Mouse (Mus musculus) embryonic facial prominence, embryonic 13.5 days (tissue): ENCODE measurements around the gene Map4. TPM values are rescaled to one million over a fixed set of nuclear protein-coding genes. Genes with fewer than 3 reads are reported as not detected.

ENCODE experiments used
- ATAC-seq: fragments of 200-750 bp; cut with Nextera tagmentation; 2 replicates; pipeline ENCODE4 v1.8.0; 2017; ENCODE audit warnings: low read depth; ENCODE audit not compliant: insufficient number of reproducible peaks, insufficient read depth, low FRiP score, low TSS enrichment
- H3K27ac ChIP-seq: fragments of 300-500 bp; sonication (generic); 2 replicates; pipeline ENCODE4 v1.5.1; 2015; ENCODE audit warnings: moderate library complexity, mild to moderate bottlenecking, inconsistent platforms
- H3K27me3 ChIP-seq: fragments of 300-500 bp; sonication (generic); 2 replicates; pipeline ENCODE4 v1.6.1; 2015; ENCODE audit warnings: mild to moderate bottlenecking, inconsistent platforms
- H3K36me3 ChIP-seq: fragments of 300-500 bp; sonication (generic); 2 replicates; pipeline ENCODE4 v1.6.1; 2015; ENCODE audit warnings: mild to moderate bottlenecking, inconsistent platforms
- H3K4me1 ChIP-seq: fragments of 300-500 bp; sonication (generic); 2 replicates; pipeline ENCODE4 v1.6.1; 2015; ENCODE audit warnings: inconsistent platforms
- H3K4me2 ChIP-seq: fragments of 300-500 bp; sonication (generic); 2 replicates; pipeline ENCODE4 v1.6.1; 2015; ENCODE audit warnings: moderate library complexity, mild to moderate bottlenecking, inconsistent platforms
- H3K4me3 ChIP-seq: fragments of 300-500 bp; sonication (generic); 2 replicates; pipeline ENCODE4 v1.5.1; 2015; ENCODE audit warnings: mild to moderate bottlenecking, inconsistent platforms
- H3K9ac ChIP-seq: fragments of 300-500 bp; sonication (generic); 2 replicates; pipeline ENCODE4 v1.6.1; 2015; ENCODE audit warnings: mild to moderate bottlenecking, inconsistent platforms
- H3K9me3 ChIP-seq: fragments of 300-500 bp; sonication (generic); 2 replicates; pipeline ENCODE4 v1.6.1; 2016; ENCODE audit warnings: inconsistent platforms
- WGBS: fragments of 180-500 bp; shearing (Covaris S2); methylation state at CpG from one replicate; pipeline ENCODE4 v1.1.7; 2015; ENCODE audit warnings: mixed read lengths; 5-methylcytosine and 5-hydroxymethylcytosine counted together
- polyA plus RNA-seq: library from polyadenylated mRNA; unstranded; fragments of >200 nt; fragmentation: Nextera tagmentation; extraction: Ambion mirVana; gene quantifications from 2 replicates; pipeline ENCODE4 v1.2.1, GENCODE M21; 2015

The Map4 gene
- polyA plus RNA-seq, 1 experiment from 2014 or later: 58.0 TPM

- H3K27ac ChIP-seq: no peak overlapping the region
- H3K9ac ChIP-seq: no peak overlapping the region; the same call in 1 of the 2 replicates
- peaks cover 3% of the 10 kb centered on the region; the same call in 1 of the 2 replicates for H3K36me3 ChIP-seq
- 81% methylated on average over 4 of the region's 4 CpGs for WGBS
- H3K27me3 ChIP-seq: no peaks in the 10 kb centered on the region
- H3K4me2 ChIP-seq: no peak overlapping the region
- H3K4me3 ChIP-seq: no peak overlapping the region
- no peak for ATAC-seq
- no peaks in the 10 kb centered on the region for H3K9me3 ChIP-seq
- H3K4me1 ChIP-seq: peaks cover 28% of the 10 kb centered on the region
Observed at GRCm38 (mm10) chr9:110052951-110053304, 121.7 kb downstream of the Map4 start.

DNA sequence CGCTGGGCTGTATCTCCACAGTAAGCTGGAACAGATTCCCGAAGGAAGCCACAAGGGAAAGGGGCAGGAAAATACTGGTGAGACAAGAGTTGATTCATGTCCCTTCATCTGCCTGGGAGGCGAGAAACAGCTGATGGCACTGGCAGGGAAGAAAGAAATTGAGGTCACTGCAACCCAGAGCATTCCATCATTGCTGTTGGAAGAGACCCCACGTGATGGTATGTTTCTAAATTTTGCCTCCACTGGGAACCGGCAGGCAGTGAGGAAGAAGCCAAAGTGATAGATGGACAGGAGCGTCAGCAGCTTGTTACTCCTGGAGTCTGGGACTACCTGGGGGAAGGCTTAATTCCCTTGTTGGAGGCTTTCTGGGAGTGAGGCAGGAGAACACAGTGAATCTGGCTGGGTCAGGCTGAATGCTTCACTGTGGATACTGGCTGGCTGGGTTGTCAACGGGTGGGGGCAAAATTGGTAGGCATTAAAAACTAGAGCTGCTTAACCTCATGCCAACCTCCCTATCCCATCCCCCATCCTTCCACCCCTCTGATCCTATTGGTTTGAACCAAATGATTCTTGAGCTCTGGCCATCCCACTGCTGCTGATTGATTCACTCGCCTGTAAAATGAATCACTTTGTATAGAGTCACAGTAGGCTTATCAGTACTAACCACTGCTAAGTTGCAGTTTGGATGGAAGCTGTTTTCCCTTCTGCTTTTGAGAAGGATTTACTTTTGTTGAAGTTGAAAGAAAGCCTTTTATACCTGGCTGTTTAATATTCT, 122.2 kb downstream of the Map4 start:
- Histone ChIP-seq H3K4me1 (peaks cover 24% of the 10 kb centered on the region), H3K27me3 (no peaks in the 10 kb centered on the region), H3K36me3 (peaks cover 3% of the 10 kb centered on the region; the same call in 1 of the 2 replicates), H3K27ac (no peak overlapping the region), H3K9ac (no peak overlapping the region; the same call in 1 of the 2 replicates), H3K4me3 (no peak overlapping the region), H3K4me2 (no peak overlapping the region), H3K9me3 (no peaks in the 10 kb centered on the region)
- no peak for ATAC-seq
- WGBS: 49% methylated on average over 8 of the region's 8 CpGs

DNA sequence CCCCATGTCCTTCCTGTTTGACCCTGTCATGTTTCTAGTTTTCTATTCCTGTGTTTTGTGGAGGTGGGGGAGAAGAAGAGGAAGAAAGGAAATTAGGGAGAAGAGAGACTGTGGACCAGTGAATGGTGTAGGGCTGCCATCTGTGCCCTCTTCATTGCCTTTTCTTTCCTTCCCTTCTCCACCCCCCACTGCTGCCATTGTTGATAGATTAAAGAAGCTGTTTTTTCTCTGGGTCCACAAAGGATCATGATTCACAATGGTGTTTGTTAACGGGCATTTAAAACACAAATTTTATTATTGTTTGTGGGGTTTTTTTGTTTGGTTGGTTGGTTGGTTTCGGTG, 122.8 kb downstream of the Map4 start:
- WGBS: 75% methylated on average over 2 of the region's 2 CpGs
- no peak overlapping the region for H3K27ac ChIP-seq
- ATAC-seq: no peak
- H3K4me2 ChIP-seq: no peak overlapping the region
- H3K36me3 ChIP-seq: peaks cover 3% of the 10 kb centered on the region; the same call in 1 of the 2 replicates
- no peak overlapping the region for H3K9ac ChIP-seq
- H3K9me3 ChIP-seq: no peaks in the 10 kb centered on the region
- H3K27me3 ChIP-seq: no peaks in the 10 kb centered on the region
- peaks cover 24% of the 10 kb centered on the region for H3K4me1 ChIP-seq
- H3K4me3 ChIP-seq: no peak overlapping the region

- no peak for ATAC-seq
- 81% methylated on average over 3 of the region's 3 CpGs for WGBS
- H3K4me3 ChIP-seq: no peak overlapping the region
- H3K36me3 ChIP-seq: peaks cover 3% of the 10 kb centered on the region; the same call in 1 of the 2 replicates
- H3K4me2 ChIP-seq: no peak overlapping the region
- no peaks in the 10 kb centered on the region for H3K27me3 ChIP-seq
- H3K4me1 ChIP-seq: peaks cover 24% of the 10 kb centered on the region
- H3K9me3 ChIP-seq: no peaks in the 10 kb centered on the region
- no peak overlapping the region for H3K9ac ChIP-seq
- no peak overlapping the region for H3K27ac ChIP-seq
Observed at GRCm38 (mm10) chr9:110054781-110055180, 123.5 kb downstream of the Map4 start.

GRCm38 (mm10) chr9:110057200-110057599, 125.9 kb downstream of the Map4 start:
- no peak for ATAC-seq

GRCm38 (mm10) chr9:110060761-110061160, 129.5 kb downstream of the Map4 start:
- no peak overlapping the region for H3K4me3 ChIP-seq
- H3K27me3 ChIP-seq: no peaks in the 10 kb centered on the region
- H3K36me3 ChIP-seq: peaks cover 14% of the 10 kb centered on the region
- no peak overlapping the region for H3K9ac ChIP-seq
- ATAC-seq: no peak
- H3K4me1 ChIP-seq: no peaks in the 10 kb centered on the region
- no peak overlapping the region for H3K27ac ChIP-seq
- no peaks in the 10 kb centered on the region for H3K9me3 ChIP-seq
- H3K4me2 ChIP-seq: no peak overlapping the region
- WGBS: 58% methylated on average over 2 of the region's 2 CpGs

More at GRCm38 (mm10) chr9:110057200-110057599, 125.9 kb downstream of the Map4 start:
- no peaks in the 10 kb centered on the region for H3K27me3 ChIP-seq
- H3K27ac ChIP-seq: no peak overlapping the region
- H3K4me1 ChIP-seq: peaks cover 14% of the 10 kb centered on the region
- no peak overlapping the region for H3K9ac ChIP-seq
- no peak overlapping the region for H3K4me3 ChIP-seq
- WGBS: 83% methylated on average over 1 of the region's 1 CpGs
- no peaks in the 10 kb centered on the region for H3K9me3 ChIP-seq
- H3K36me3 ChIP-seq: peaks cover 3% of the 10 kb centered on the region; the same call in 1 of the 2 replicates
- no peak overlapping the region for H3K4me2 ChIP-seq

- Histone ChIP-seq H3K27ac (no peak overlapping the region), H3K36me3 (peaks cover 20% of the 10 kb centered on the region), H3K9me3 (no peaks in the 10 kb centered on the region), H3K27me3 (no peaks in the 10 kb centered on the region), H3K4me1 (no peaks in the 10 kb centered on the region), H3K4me2 (no peak overlapping the region), H3K9ac (no peak overlapping the region), H3K4me3 (no peak overlapping the region)
- 87% methylated on average over 7 of the region's 7 CpGs for WGBS
- ATAC-seq: no peak
Observed at GRCm38 (mm10) chr9:110062405-110062804, 131.1 kb downstream of the Map4 start.

DNA sequence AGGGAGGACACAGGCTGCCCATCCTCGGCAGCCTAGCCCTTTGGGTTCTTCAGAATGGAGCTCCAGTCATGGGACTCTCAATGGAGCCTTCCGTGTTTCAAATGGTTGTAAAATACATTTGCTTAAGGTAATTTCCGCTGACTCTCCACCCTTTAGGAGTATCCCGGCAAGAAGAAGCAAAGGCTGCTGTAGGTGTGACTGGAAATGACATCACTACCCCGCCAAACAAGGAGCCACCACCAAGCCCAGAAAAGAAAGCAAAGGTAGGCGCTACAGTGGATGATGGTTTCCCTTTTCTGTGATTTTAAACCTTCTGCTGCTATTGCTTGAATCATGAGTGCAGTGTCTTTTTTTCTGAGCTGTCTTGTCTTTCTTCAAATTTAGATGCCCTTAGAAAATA, 131.6 kb downstream of the Map4 start:
- Histone ChIP-seq H3K9me3 (no peaks in the 10 kb centered on the region), H3K4me2 (no peak overlapping the region), H3K4me1 (no peaks in the 10 kb centered on the region), H3K4me3 (no peak overlapping the region), H3K27me3 (no peaks in the 10 kb centered on the region), H3K27ac (no peak overlapping the region), H3K36me3 (peaks cover 24% of the 10 kb centered on the region), H3K9ac (no peak overlapping the region)
- WGBS: 89% methylated on average over 6 of the region's 6 CpGs
- ATAC-seq: no peak

DNA sequence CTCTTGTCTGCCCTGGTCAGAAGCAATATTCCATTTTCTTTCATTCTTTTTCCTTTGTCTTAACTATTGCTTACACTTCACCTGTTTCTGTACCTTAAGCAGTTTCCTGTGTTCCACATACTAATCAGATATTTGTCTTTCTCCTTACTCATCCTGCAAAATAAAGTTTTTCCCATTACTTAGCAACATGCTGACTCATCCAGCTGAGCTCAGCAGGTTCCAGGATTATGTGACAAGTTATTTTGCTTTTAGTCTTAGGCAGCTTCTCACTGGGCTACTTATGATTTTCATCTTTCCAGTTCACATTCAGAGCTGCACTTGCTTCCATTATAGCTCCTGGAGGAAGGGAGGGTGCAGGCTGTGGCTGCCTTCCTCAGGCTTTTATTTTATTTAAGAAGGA, 133.4 kb downstream of the Map4 start:
- Histone ChIP-seq H3K9me3 (no peaks in the 10 kb centered on the region), H3K4me1 (no peaks in the 10 kb centered on the region), H3K36me3 (peaks cover 42% of the 10 kb centered on the region), H3K4me3 (no peak overlapping the region), H3K27me3 (no peaks in the 10 kb centered on the region), H3K9ac (no peak overlapping the region), H3K27ac (no peak overlapping the region), H3K4me2 (no peak overlapping the region)
- no peak for ATAC-seq

DNA sequence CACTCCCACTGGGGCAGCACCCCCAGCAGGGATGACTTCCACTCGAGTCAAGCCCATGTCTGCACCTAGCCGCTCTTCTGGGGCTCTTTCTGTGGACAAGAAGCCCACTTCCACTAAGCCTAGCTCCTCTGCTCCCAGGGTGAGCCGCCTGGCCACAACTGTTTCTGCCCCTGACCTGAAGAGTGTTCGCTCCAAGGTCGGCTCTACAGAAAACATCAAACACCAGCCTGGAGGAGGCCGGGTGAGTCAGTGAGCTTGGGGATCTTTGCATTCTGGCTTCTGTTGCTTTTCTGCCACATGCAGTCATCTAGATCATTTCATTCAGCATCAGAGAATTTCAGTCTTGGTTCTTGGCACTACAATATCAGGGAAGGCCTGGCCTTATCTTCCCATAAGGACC, 137.5 kb downstream of the Map4 start:
- H3K27me3 ChIP-seq: no peaks in the 10 kb centered on the region
- no peak overlapping the region for H3K4me3 ChIP-seq
- H3K4me1 ChIP-seq: no peaks in the 10 kb centered on the region
- no peak overlapping the region for H3K4me2 ChIP-seq
- WGBS: 90% methylated on average over 6 of the region's 6 CpGs
- peaks cover 70% of the 10 kb centered on the region for H3K36me3 ChIP-seq
- ATAC-seq: no peak
- no peak overlapping the region for H3K9ac ChIP-seq
- H3K9me3 ChIP-seq: no peaks in the 10 kb centered on the region
- H3K27ac ChIP-seq: no peak overlapping the region

- no peak overlapping the region for H3K9ac ChIP-seq
- H3K27ac ChIP-seq: no peak overlapping the region
- H3K36me3 ChIP-seq: peaks cover 78% of the 10 kb centered on the region
- H3K4me2 ChIP-seq: no peak overlapping the region
- no peak for ATAC-seq
- no peaks in the 10 kb centered on the region for H3K4me1 ChIP-seq
- no peak overlapping the region for H3K4me3 ChIP-seq
- no peaks in the 10 kb centered on the region for H3K27me3 ChIP-seq
- no peaks in the 10 kb centered on the region for H3K9me3 ChIP-seq
- 87% methylated on average over 9 of the region's 9 CpGs for WGBS
Observed at GRCm38 (mm10) chr9:110070358-110070757, 139.1 kb downstream of the Map4 start.

DNA sequence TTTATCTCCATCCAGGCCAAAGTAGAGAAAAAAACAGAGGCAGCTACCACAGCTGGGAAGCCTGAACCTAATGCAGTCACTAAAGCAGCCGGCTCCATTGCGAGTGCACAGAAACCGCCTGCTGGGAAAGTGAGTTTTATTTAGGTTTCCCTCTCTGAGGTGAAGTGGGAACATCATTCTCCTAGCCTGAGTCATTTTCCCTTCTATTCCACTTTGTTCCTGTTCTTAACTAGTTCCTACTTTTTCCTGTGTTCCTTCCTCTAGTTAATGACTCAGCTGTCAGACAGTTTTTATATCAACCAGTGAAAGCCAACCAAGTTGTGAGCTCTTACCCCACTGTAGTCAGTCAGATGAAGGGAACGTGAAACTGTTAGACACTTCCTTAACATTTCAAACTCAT, 139.8 kb downstream of the Map4 start:
- Histone ChIP-seq H3K4me1 (no peaks in the 10 kb centered on the region), H3K9me3 (no peaks in the 10 kb centered on the region), H3K27me3 (no peaks in the 10 kb centered on the region), H3K4me2 (no peak overlapping the region), H3K4me3 (no peak overlapping the region), H3K36me3 (peaks cover 74% of the 10 kb centered on the region), H3K27ac (no peak overlapping the region), H3K9ac (no peak overlapping the region)
- ATAC-seq: no peak
- 91% methylated on average over 4 of the region's 4 CpGs for WGBS
